Comparison of ENCODE assay signal across 18 mouse cellular contexts in the genomic region with DNA sequence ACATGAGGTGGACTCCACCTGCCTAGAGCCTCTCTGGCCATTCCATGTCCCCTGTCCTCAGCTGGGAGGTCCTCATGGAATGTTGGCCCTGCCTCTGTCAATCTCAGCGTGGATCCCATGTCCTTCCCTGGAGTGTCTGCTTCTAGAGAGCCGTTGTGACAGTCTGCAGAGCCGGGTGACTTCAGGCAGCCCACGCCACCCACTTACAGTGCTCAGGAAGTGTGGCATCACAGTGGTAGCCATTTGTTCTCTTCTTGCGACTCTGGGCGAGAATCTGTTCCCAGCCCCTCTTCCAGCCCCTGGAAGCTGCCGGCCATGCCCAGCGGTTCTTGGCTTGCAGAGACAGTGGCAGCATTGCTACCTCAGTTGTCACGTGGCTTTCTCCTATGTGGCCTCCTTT.
"Had no signal": no experiment of that assay in that cellular context is flagged by ENCODE, and none has a peak within 500 bp of the region (broad histone marks: within the 10 kb centered on the region; RNA-seq: fewer than 3 reads in every experiment).

No protein-coding gene starts in this region.

- H3K27ac ChIP-seq: kidney, embryonic 15.5 days; left cerebral cortex, adult 2 months; liver, embryonic 13.5 days; midbrain, embryonic 15.5 days; neural tube, embryonic 12.5 days; neural tube, embryonic 15.5 days had no signal

- H3K27me3 ChIP-seq: kidney, embryonic 15.5 days; megakaryocyte, embryonic 14.5 days; midbrain, embryonic 15.5 days; neural tube, embryonic 12.5 days; neural tube, embryonic 15.5 days had no signal

- H3K36me3 ChIP-seq: kidney, embryonic 15.5 days; liver, embryonic 13.5 days; midbrain, embryonic 15.5 days; neural tube, embryonic 12.5 days; neural tube, embryonic 15.5 days had no signal

- H3K4me3 ChIP-seq: kidney, embryonic 15.5 days; left cerebral cortex, adult 2 months; liver, embryonic 13.5 days; midbrain, embryonic 15.5 days; neural tube, embryonic 12.5 days; neural tube, embryonic 15.5 days had no signal

- DNase-seq: kidney, adult 8-10 months; kidney, postnatal 10 days; kidney, postnatal 36 days; layer of hippocampus, postnatal 36 days; liver, embryonic 13.5 days; lung, adult 2 months; lung, postnatal 10 days; lung, postnatal 36 days; right cerebral cortex, postnatal 25 days; thymus, adult 18-20 months; thymus, postnatal 14 days had no signal

- ATAC-seq: midbrain, embryonic 15.5 days had no signal

- H3K9ac ChIP-seq: kidney, embryonic 15.5 days; liver, embryonic 13.5 days; midbrain, embryonic 15.5 days; neural tube, embryonic 12.5 days; neural tube, embryonic 15.5 days had no signal

- H3K9me3 ChIP-seq: kidney, embryonic 15.5 days; liver, embryonic 13.5 days; megakaryocyte, embryonic 14.5 days; midbrain, embryonic 15.5 days; neural tube, embryonic 12.5 days; neural tube, embryonic 15.5 days had no signal

- H3K4me2 ChIP-seq: kidney, embryonic 15.5 days; liver, embryonic 13.5 days; midbrain, embryonic 11.5 days; midbrain, embryonic 15.5 days; neural tube, embryonic 12.5 days; neural tube, embryonic 15.5 days had no signal
